Mouse (Mus musculus): ENCODE measurements around the gene Rgl2.
A peak's percentile ranks its signal among the peaks of the same experiment; 100 is the strongest.

Rgl2 gene

DNA sequence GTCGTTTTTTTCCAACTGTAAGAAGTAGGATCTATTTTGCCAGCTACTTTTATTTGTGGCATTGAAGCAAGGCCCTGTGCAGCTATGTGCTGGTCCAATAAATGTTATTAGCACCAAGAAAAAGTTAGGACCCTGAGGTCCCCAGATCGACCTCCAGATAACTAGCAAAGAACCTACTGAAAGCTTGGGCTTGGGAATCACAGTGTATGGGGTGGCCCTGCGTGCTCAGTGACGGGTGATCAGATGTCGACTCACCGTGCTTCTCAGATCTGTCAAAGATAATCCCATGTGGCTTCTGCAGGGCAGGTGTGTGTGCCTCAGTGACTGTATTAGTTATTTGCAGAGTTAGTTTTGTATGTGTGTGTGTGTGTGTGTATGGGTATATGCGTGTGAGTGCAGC lies 8.0 kb upstream of the Rgl2 start:
- no peak for DNase-seq (ENCODE audit: low spot score)

DNA sequence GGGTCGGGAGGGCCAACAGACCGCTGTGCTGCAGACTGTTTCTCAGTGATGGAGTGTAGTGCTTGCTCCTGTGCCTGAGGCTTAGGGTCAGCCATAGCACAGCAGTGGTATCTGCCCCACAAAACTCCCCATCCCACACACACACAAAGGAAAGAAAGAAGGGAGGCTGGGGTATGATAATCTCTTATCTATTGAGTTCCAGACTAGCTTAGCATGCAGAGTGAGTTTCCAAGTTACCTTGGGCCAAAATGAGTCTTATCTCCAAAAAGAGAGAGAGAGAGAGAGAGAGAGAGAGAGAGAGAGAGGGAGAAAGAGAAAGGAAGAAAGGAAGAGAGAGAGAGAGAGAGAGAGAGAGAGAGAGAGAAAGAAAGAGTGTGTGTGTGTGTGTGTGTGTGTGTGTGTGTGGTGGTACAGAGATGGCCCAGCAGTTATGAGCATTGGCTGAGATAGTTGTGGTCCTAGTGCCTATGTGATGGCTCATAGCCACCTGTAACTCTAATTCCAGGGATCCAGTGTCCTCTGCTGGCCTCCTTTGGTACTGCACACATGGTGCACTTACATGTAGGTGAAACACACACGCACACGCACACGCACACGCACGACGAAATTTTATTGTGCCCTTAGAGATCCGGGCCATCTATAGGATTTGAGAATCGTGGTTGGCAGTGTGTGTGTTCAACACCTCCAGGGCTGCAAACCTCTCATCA lies 4.6 kb upstream of the Rgl2 start:
- no peak for DNase-seq (ENCODE audit: low spot score)

DNA sequence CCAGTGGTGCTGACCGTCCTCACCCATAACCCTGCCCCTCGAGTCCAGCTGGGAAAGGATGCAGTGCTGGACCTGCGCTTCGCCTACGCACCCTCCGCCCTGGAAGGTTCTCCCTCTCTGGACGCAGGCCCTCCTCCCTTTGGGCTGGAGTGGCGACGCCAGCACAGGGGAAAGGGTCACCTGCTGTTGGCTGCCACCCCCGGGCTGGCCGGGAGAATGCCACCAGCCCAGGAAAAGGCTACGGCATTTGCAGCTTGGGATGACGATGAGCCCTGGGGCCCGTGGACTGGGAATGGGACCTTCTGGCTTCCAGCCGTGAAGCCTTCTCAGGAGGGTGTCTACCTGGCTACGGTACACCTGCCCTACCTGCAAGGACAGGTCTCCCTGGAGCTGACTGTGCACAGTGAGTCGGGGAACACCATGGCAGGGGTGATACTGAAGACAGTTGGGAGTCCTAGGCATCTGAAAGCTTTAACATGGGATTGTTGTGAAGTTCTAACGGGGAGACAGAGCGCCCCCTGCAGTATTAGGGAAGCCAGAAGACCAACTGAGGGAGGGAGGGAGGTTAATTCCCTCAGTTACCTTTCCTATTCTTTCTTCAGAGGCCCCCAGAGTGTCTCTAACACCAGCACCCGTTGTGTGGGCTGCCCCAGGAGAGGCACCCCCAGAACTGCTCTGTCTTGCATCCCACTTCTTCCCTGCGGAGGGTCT lies 3.8 kb upstream of the Rgl2 start:
- DNase-seq (ENCODE audit: low spot score), result no peak

DNA sequence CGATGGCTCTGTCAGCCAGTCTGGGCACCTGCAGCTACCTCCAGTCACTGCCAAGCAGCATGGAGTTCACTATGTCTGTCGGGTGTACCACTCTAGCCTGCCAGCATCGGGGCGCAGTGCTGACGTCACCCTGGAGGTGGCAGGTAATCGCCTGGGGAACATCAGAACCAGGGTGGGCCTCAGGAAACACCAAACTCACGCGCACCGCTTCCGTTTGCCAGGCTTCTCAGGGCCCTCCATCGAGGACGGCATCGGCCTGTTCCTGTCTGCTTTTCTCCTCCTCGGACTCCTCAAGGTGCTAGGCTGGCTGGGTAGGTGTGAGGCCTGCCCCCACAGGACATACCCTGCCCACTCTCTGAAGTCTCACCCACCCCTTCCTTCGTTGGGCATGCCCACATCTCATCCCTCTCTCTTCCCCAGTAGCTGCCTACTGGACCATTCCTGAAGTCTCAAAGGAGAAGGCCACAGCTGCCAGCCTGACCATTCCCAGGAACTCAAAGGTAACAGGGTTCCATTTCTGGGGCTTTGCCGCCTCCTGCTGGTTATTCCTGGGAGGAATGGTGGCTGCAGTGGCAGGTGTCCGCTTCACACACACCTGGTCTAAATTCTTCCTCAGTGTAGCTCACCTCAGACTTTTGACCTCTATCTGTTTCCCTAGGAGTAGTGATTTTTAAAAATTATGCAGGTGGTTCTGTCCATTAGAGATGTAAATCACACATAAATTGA lies 3.0 kb upstream of the Rgl2 start:
- no peak for DNase-seq (ENCODE audit: low spot score)

DNA sequence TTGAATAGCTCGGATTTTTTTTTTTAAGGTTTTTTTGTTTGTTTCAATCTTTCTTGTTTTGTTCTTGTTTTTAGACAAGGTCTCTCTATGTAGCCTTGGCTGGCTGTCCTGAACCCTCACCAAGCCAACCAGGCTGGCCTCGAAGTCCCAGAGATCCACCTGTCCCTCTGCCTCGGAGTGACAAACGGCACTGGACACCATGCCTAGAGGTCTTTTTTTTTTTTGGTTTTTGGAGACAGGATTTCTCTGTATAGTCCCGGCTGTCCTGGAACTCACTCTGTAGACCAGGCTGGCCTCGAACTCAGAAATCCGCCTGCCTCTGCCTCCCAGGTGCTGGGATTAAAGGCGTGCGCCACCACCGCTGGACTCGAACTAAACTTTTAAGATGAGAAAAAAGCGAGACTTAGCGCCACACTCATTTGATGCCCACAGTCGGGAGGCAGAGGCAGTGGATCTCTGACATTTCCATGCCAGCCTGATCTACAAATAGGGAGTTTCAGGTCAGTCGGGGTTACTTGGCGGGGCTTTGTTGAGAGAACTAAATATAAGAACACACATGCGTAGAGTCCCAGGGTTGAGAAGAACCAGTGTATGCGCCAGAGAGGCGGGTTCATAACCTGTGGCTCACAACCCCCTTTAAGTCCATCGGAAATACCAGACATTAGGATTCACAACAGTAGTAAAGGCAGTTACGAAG lies 944 bp upstream of the Rgl2 start:
- no peak for DNase-seq (ENCODE audit: low spot score)

DNA sequence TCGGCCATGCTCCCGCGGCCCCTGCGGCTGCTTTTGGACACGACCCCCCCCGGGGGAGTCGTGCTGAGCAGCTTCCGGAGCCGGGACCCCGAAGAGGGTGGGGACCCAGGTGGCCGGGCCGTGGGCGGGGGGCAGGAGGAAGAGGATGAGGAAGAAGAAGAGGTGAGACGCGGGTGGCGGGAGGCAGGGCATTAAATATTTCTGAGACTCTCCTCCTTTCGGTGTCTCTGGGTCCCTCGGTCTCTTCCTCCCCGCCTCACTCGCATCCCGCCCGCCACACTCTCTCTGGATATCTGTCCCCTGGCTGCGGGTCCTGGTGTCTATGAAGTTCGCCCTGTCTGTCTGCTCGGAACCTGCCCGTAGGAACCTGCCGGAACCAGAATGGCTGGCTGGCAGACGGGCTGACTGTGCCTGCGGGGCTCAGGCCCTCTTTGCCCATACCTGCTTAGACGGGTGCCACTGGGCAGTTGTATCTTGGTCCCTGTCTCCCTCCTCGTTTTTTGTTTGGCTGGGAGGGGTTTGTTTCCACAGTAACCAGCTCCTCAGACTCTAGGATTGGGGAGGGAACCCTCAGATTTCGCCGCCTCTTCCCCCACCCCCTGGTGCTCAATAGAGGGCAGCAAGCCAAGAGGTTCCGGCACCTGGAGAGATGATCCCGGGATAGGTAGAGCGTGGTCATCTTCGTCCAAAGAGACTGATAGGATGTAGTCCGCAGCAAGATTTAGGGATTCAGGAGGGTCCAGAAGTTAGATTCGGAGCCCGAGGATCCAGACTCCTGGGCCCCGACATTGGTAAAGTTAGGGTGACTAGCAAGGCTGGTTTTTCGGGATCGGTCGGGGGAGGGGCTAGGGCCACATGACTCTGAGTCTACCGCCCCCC lies 1.2 kb downstream of the Rgl2 start:
- DNase-seq (ENCODE audit: low spot score), result peak; percentile 48

DNA sequence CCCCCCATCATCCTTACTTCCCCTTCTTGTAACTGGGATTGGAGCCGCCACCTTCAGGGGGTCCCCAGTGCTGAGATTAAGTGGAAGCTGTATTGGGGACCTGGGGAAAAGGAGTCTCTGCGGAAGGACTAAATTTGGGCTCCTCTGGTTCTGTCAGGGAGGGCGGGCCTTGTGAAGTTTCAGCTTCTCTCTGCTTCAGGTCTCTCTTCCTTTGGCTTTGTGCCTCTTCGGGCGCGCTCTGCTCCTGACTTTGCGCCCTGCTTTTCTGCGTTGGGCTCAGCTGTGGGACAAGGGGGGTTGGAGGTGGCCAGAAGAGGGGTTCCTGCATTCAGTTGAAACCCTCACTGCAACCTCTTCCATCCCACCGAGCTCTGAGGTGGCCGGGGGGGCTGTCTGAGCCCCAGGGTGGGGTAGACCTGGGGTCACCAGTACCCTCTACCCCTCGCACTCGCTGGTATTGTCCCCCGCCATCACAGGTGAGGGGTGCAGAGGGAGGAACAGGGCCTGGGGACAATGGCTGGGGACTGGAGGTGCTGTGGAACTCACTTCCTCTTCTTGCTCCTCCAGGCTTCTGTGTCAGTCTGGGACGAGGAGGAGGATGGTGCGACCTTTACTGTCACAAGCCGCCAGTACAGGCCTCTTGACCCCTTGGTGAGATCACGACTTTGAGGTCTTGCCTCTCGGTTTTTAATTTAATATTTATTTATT lies 2.0 kb downstream of the Rgl2 start:
- DNase-seq (ENCODE audit: low spot score), result peak; percentile 18

DNA sequence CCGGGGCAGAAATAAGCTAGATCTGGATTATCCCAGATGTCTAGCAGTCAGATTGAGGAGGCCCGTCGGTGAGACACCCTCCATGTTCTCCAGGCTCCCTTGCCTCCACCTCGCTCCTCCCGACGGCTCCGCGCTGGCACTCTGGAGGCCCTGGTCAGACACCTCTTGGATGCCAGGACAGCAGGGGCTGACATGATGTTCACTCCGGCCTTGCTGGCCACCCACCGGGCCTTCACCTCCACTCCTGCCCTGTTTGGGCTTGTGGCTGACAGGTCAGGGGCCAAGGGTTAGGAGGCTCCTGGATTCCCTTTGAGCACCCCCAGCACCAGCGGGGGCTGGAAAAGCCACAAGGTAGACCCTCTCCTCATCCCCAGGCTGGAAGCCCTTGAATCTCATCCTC lies 2.6 kb downstream of the Rgl2 start:
- no peak for DNase-seq (ENCODE audit: low spot score)

DNA sequence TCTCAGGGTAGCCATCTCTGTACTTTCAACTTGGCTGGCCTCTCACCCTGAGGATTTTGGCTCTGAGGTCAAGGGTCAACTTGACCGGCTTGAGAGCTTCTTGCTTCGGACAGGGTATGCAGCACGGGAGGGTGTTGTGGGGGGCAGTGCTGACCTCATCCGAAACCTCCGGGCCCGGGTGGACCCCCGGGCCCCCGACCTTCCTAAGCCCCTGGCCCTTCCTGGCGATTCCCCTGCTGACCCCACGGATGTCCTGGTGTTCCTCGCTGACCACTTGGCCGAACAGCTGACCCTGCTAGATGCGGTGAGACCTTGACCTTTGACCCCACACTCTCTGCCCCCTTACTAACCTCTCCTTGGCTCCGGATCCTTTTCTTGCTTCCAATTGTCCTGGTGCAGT lies 3.1 kb downstream of the Rgl2 start:
- no peak for DNase-seq (ENCODE audit: low spot score)

DNA sequence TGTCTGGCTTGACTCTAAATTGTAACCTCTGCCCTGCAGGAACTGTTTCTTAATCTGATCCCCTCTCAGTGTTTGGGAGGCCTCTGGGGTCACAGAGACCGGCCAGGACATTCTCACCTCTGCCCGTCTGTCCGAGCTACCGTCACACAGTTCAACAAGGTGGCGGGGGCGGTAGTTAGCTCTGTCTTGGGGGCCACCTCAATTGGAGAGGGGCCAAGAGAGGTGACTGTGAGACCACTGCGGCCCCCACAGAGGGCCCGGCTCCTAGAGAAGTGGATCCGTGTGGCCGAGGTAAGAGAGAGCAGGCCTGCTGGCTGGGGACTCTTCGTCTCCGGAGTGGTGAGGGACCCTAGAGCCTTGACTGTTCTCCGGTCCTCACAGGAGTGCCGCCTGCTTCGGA lies 3.6 kb downstream of the Rgl2 start:
- DNase-seq (ENCODE audit: low spot score), result no peak

DNA sequence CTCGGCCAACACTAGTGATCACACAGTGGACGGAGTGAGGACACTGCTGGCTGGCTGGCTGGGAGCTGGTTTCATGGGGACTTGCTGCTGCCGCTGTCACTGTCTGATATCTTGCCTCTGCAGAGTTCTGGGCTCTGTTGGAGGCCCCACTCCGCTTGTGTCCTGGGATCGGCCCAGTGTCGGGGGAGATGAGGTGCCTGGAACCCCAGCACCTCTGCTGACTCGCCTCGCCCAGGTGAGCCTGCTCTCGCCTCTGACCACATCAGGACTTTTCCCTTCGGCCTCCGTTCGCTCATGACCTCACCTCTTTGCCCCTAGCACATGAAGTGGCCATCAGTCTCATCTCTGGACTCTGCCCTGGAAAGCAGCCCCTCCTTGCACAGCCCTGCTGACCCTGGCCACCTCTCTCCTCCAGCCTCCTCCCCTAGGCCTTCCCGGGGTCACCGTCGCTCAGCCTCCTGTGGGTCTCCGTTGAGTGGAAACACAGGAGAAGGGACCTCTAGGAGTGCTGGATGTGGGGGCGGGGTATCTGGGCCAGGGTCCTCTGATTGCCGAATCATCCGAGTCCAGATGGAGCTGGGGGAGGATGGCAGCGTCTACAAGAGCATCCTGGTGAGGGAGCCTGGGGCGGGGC lies 6.2 kb downstream of the Rgl2 start:
- no peak for DNase-seq (ENCODE audit: low spot score)

DNA sequence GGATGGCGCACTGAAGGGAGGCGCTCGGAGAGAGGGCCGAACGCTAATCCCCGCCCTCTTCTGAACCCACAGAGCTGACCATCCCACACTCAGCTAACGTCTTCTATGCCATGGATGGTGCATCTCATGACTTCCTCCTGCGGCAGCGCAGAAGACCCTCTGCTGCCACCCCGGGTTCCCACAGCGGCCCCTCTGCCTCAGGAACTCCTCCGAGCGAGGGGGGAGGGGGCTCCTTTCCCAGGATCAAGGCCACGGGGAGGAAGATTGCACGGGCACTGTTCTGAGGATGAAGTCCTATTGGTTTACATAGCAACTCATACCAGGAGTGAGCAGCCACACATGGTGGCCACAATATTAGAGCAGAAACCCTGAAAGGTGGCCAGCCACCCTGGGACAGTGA lies 7.7 kb downstream of the Rgl2 start:
- DNase-seq (ENCODE audit: low spot score), result no peak

DNA sequence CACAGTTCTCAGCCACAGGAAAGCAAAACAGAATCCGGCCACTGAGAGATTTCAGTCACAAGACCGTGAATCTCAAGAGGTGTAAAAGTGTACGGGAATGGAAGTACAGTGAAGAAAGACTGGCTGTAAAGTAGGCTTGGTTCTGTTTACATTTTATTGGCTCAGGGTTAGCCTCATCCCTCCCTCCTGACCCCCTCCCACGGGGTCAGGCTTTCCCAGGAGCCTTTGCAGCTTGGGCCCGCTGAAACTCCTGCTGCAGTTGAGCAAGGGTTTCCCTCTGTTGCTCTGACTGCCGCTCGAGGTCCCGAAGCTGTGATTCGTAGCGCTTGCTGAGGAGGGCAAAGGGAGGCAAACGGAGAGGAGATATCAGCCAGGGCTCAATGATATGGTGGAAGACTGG lies 9.4 kb downstream of the Rgl2 start:
- no peak for DNase-seq (ENCODE audit: low spot score)

DNA sequence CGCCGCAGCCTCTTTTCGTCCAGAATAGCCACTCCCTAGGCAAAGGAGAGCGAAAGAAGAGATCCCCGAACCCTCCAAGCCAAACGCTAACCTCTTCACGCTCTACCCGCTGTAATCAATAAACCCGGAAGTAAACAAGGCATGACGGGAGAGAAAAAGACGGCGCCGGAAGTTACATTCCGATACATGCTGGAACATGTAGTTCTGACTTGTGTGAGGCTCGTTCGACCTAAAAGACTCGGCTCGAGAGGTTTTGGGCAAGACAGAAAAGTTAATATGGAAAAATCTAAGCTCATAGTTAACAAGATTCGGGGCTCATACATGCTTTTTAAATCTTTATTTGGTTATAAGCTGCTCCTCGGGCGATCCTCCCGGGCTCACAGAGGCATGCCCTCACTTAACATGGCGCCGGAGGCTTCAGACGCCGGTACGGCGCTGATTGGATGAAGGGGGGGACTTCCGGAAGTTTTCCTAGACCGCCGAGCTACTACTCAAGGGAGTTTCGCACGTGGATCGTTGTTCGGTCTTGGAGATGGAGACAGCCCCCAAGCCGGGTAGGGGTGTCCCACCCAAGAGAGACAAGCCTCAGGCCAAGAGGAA lies 11.0 kb downstream of the Rgl2 start, which contains the start of the genes Pfdn6 and Wdr46:
Gene Pfdn6 (minus strand): TSS at position 138 of the 600 bp plus-strand sequence.
Gene Wdr46 (plus strand): TSS at position 455 of the 600 bp plus-strand sequence.
- peak; percentile 71 for DNase-seq (ENCODE audit: low spot score)

DNA sequence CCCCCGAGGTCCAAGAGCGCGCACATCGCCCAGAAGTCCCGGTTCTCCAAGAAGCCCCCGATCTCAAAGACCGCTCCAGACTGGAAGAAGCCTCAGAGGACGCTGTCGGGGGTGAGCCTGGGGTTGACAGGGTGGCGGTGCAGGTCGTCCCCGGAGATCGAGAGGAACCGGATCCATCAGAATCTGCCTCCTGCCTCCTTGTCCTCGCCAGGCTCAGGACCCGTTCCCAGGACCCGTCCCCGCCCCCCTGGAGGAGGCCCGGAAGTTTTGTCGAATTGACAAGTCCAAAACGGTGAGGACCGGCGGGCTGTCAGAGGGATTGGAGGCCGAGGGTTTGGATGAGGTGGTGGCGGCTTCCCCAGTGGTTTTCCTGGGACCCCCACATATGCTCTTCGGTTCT lies 11.6 kb downstream of the Rgl2 start:
- DNase-seq (ENCODE audit: low spot score), result no peak

DNA sequence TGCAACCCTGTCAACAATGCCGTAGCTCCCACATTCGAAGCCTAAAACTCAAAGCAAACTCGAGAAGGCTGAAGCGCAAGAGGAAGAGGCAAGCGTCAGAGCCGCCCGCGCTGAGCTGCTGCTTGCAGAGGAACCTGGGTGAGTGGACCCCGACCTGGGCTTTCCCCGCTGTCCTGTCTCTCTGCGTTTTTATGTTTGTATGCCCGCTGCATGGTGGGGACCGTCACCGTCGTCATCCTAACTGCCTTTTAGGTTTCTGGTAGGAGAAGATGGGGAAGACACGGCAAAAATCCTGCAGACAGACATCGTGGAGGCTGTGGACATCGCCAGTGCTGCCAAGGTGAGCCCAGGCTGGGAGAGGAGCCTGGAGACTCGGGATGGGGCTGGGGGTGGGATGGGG lies 12.0 kb downstream of the Rgl2 start:
- no peak for DNase-seq (ENCODE audit: low spot score)

DNA sequence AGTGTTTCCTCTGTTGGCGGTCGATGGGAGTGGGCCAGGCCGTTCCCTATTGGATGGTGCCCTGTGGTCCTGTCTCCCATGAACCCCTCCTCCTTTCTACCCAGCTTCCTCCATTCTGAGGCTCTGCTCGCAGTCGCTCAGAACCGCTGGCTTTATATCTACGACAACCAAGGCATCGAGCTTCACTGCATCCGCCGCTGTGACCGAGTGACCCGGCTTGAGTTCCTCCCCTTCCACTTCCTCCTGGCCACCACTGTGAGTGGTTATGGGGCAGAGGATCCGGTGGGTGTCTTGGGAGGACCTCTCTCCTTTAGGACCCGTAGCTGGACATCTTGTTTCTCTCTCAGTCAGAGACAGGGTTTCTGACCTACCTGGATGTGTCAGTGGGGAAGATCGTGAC lies 14.1 kb downstream of the Rgl2 start:
- no peak for DNase-seq (ENCODE audit: low spot score)

DNA sequence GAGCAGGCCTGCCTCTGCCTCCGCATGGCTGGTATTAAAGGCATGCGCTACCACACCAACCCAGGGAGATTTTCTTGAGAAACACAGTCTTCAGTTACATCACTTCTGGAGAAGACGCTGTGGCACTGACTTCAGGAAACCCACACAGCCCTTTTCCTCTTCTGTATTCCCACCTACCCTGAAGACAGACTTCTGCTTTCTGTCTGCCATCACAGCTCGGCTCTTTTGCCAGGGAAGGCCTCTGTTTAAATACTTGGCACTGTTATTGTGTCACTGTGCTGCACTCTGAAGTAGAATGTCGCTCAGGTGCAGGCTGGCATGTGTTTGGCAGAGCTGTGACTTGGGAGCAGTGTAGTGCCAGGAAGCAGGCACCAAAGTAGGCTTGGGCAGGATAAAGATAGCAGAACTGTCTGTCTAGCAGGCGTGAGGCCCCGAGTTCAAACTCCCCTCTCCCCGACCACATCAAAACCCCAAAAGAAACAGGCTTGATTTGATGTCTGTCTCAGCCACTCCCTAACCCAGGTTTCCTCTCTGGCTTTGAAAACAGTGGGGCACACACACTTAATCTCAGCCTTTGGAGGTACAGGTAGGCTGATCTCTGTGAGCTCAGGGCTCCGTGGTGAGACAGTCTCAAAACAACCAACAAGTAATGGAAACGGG lies 18.2 kb downstream of the Rgl2 start:
- DNase-seq (ENCODE audit: low spot score), result no peak

Data from ovary, adult 18-20 months (tissue).